Mouse (Mus musculus) brown adipose tissue, adult 24 weeks (tissue): ENCODE data around the gene Ero1l. TPM values are rescaled to one million over a fixed set of nuclear protein-coding genes. Genes with fewer than 3 reads are reported as not detected.

ENCODE experiments used
- H3K27ac ChIP-seq: fragments of 200-500 bp; replicated peaks from 2 replicates; pipeline ENCODE4 v1.5.1; 2012; ENCODE audit warnings: low read depth, mild to moderate bottlenecking, low read length
- H3K4me1 ChIP-seq: fragments of 200-500 bp; 2 replicates; pipeline ENCODE4 v1.6.1; 2012; ENCODE audit warnings: low read length, mixed read lengths; ENCODE audit not compliant: control insufficient read depth, insufficient read depth, insufficient read length
- H3K4me3 ChIP-seq: fragments of 200-500 bp; 2 replicates; pipeline ENCODE4 v1.5.1; 2012; ENCODE audit warnings: low read depth, mild to moderate bottlenecking, low read length, moderate library complexity; ENCODE audit not compliant: insufficient read depth
- polyA plus RNA-seq: library from polyadenylated mRNA; stranded (reverse); fragments of >200 nt; gene quantifications from 2 replicates; pipeline ENCODE4 v1.2.4, GENCODE M21; 2012; ENCODE audit not compliant: missing spikeins, insufficient read depth, insufficient read length

The Ero1l gene
- polyA plus RNA-seq, 1 experiment: 16.8 TPM

DNA sequence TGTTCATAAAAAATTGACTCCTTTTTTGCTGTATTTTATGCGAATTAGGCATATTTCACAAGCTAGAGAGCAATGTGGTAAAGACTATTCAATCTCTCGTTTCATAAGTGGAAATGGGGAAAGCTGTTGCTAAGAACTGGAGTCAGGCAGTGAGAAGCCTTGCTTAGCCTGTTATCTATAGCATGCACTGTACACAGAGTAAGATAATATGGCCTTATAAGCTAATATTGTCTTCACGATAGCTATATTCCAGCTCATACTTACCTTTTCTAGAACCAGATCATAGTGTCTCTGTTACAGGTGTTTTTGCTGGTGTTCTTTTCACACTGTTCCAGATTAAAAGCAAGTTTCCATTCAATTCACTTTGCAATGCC, 653 bp upstream of the Ero1l start:
- H3K27ac ChIP-seq: no peak overlapping the region
- H3K4me1 ChIP-seq: peaks cover 3% of the 10 kb centered on the region; the same call in 1 of the 2 replicates
- no peak overlapping the region for H3K4me3 ChIP-seq

DNA sequence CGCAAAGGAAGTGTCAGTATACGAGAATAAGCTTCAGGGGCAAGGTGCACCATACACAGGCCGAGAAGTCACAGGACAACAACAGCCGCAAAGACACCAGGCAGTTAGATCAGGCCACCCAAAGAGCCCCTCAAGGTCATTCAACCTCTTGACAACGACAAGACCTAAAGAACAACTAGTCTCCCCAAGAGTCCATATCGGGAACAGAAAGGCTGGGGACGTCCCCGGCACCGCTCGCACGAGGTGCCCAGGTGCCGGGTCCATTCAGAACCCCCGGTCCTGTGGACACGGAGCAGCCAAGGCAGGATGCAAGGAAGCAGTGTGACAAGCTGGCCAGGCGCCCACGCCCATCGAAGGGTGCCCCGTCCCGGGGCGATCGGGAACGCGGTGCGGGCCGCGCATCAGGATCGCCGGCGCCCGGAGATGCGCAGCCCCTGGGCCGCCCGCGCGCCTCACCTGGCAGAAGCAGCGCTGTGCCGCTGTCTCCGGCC, 605 bp downstream of the Ero1l start:
- Histone ChIP-seq H3K4me1 (peaks cover 3% of the 10 kb centered on the region; the same call in 1 of the 2 replicates), H3K4me3 (peak overlapping the region; percentile 91), H3K27ac (peak overlapping the region; percentile 26; the same call in 1 of the 2 replicates)

DNA sequence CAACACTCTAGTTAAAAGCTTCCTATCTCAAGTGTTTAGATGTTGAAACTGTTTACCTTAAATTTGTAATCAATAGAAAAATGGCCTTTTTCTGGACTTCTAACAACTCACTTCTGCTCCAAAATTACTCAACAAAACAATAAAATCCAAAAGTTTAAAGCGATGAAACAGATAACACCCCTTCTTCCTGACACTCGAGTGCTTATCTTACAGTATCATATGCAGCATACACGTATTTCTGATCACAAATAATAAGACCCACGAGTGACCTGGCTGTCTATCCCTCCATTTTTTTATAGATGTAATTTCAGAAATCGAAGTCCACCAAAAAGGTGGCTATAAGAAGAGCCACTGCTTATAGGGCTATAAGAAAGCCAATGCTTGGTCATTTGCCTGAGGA, 1.6 kb downstream of the Ero1l start:
- Histone ChIP-seq H3K27ac (no peak overlapping the region), H3K4me1 (peaks cover 3% of the 10 kb centered on the region; the same call in 1 of the 2 replicates), H3K4me3 (peak overlapping the region; percentile 23; the same call in 1 of the 2 replicates)

DNA sequence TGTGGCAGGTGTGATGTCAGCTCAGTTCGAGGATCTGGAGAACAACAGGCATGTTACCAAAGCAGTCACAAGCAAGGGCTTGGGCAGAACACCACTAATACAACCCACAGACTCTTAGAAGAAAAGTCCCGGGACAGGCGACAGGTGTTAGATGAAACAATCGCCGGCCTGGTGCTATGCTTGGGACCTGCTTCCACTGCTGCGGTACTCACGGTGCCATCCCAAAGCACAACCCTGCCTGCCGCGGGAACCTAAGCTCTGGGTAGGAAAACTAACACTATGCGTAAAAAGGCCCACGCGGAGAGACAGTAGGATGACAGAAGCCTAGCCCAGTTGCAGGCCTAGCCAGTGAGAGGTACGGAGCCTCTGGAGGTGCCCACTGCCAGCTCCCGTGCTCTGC, 8.5 kb downstream of the Ero1l start:
- H3K4me1 ChIP-seq: peaks cover 2% of the 10 kb centered on the region; the same call in 1 of the 2 replicates
- H3K4me3 ChIP-seq: no peak overlapping the region

DNA sequence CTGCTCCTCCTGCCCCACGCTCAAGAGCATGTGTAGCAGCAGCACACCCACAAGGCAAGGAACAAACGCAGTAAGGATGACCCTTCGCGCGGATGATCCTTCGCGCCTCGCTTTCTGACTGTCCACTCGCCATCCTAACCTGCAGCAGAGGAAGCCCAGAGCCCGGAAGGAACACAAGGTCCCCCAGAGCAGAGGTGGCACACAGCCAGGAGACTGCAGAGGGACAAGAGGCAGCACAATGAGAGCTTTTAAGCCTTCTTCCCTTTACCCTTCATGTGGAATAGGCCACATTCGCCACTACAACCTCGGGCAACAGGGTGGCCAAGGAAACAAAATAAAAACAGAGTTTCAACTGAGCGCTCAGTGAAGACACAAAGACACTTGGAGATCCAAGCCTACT, 8.9 kb downstream of the Ero1l start:
- peaks cover 2% of the 10 kb centered on the region; the same call in 1 of the 2 replicates for H3K4me1 ChIP-seq
- no peak overlapping the region for H3K27ac ChIP-seq
- H3K4me3 ChIP-seq: no peak overlapping the region

More for the DNA sequence above, 8.5 kb downstream of the Ero1l start:
- no peak overlapping the region for H3K27ac ChIP-seq

DNA sequence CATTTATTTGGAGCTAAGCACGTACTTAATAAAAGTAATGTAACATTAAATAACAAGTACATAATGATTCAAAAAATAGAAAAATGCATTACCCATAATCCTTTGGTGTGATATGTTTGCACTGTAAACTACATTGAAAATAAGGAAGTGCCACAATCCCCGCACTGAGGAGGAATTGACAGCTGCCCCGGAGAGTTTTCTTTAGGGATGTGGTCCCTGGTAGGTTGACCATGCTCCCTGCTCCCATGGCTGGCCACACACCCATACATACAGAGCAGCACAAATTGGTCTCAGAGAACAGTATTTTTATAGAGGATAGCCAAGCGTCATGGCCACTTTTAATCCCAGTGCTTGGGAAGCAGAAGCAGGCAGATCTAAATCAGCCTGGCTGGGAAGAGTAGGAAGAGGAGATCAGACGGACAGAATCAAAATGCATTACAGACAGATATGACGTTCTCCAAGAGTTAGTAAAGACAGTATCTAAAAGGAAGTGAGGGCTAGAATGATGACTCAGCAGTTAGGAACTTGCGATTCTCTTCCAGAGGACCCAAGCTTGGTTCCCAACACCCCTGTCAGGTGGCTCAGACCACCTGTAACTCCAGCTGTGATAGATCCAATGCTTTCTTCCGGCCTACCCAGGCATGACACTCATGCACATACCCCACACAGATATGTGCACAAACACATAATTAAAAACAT, 10.8 kb downstream of the Ero1l start:
- Histone ChIP-seq H3K4me3 (no peak overlapping the region), H3K4me1 (peaks cover 2% of the 10 kb centered on the region; the same call in 1 of the 2 replicates), H3K27ac (no peak overlapping the region)

DNA sequence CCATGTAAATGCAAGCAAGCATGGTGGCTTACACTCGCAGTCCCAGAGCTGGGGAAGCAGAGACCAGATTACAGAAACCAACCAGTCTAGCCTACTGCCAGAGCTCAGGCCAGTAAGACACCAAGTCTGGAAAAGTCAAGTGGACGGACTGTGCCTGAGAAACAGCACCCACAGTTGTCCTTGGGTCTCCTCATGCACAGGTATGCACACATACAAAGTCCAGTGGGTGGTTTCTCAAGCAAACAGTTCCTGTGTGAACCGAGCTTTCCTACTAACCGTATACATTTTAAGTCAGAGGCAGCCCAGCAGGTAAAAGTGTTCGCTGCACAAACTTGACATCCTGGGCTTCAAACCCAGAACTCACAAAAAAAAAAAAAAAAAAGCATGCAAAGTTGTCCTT, 12.7 kb downstream of the Ero1l start:
- no peak overlapping the region for H3K27ac ChIP-seq
- H3K4me1 ChIP-seq: peaks cover 2% of the 10 kb centered on the region; the same call in 1 of the 2 replicates
- H3K4me3 ChIP-seq: no peak overlapping the region

DNA sequence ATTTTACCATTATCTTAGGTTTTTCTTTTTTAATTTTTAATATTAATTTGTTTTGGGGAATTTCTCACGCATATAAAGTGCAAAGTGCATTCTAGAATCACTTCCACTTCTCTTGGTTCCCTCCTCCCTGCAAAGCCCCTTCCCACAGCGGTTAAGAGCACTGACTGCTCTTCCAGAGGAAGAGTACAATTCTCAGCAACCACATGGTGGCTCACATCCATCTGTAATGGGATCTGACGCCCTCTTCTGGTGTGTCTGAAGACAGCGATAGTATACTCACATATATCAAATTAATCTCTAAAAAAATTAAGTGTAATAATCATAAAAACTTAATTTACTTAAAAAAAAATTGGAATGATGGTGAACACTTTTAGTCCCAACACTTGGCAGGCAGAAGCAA, 14.2 kb downstream of the Ero1l start:
- H3K4me1 ChIP-seq: peaks cover under 1% of the 10 kb centered on the region; the same call in 1 of the 2 replicates
- no peak overlapping the region for H3K4me3 ChIP-seq
- H3K27ac ChIP-seq: no peak overlapping the region

DNA sequence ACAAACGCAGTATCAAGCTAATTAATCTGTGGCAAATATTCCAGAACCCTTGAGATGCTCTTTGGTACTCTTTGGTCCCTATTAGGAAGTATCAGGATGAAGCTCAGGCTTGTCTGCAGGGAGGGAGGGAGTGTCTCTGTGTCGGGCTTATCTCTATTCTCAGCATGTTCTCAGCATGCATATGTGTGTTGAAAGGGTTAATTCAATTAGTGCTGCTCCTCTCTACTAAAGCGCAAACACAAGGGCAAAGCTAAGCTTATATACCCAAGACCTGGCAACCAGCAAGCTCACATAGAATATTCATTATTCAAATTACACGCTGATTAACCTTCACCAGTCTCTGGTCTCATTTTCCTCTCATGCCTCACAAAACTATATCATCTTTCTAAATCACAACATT, 14.6 kb downstream of the Ero1l start:
- Histone ChIP-seq H3K27ac (no peak overlapping the region), H3K4me3 (no peak overlapping the region), H3K4me1 (no peaks in the 10 kb centered on the region)

DNA sequence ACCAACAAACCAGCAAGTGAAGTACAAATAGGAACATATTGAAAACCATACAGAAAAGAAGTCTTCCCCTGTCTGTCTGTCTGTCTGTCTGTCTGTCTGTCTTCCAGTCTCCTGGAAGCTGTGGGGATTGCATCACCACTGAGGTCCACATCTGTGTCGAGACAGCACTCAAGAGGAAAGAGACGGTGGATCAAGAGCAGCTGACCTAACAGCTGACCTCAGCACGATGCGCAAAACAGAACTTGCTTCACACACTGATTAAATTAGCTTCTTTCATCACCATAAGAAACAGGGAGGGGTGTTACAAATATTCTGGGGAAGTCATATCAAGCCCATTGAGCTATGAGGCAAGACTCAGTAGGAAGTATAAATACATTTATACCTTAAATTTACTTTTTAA, 27.0 kb downstream of the Ero1l start:
- Histone ChIP-seq H3K27ac (no peak overlapping the region), H3K4me3 (no peak overlapping the region), H3K4me1 (no peaks in the 10 kb centered on the region)

DNA sequence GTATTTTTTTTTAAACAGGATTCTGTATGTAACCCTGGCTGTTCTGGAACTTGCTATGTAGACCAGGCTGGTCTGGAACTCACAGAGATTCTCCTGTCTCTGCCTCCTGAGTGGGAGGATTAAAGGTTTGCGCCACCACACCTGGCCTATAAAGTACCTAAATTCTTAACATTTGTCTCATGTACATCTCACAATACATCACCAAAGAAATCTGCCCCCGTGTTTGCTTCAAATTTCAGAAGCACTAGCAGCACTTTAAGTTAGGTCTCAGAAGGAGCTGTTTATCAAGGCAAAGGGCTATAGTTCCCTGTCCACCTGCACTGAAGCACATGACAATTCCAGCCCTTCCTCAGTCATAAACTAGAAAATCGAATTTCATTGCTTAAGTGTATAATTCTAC, 36.5 kb downstream of the Ero1l start:
- H3K4me1 ChIP-seq: no peaks in the 10 kb centered on the region
- no peak overlapping the region for H3K4me3 ChIP-seq
- no peak overlapping the region for H3K27ac ChIP-seq

DNA sequence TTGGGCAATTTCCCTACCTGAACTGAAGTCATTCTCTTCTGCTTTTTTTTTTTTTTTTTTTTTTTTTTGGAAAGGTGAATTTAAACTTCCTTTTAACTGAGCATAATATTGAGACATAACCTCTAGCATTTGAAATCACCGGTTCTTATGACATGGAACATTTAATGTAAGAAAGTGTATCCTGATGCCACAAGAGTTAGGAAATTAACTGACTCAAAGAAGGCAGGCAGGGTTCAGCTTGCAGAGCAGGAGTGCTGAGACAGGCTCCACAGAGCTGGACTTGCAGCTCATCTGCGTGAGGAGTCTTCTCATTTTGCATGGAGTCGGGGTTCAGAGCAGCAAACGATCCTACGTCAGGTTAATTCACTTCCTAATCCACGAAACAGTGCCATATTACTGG, 42.8 kb downstream of the Ero1l start:
- Histone ChIP-seq H3K4me3 (no peak overlapping the region), H3K4me1 (no peaks in the 10 kb centered on the region), H3K27ac (no peak overlapping the region)

DNA sequence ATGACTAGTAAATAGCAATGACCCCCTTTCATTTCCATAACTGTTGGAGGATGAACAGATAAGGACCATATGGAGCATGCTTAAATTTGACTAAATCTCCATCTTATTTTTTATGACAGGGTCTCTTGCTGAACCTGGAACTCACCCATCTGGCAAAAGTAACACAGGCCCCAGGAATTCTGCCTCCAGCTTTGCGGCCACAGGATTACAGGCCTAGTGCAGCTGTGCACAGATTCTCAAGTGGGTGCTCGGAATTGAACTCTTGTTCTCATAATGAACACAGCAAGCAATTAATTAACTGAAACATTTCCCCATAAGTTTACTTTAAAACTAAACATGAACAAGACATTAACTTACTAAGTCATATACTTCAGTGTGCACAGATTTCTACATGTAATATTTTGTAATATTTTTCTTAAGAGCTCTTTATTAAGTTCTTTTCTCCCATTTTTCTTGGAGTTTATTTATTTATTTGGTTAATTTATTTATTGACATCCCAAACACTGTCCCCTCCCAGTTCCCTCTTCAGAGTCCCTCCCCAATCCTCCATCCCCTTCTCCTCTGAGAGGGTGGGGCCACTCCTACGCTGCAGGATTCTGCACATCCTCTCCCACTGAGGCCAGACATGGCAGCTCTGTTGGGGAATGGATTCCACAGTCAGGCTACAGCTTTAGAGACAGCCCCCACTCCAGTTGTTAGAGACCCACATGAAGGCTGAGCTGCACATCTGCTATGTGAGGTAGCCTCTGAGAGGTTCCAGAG, 54.6 kb downstream of the Ero1l start:
- no peak overlapping the region for H3K27ac ChIP-seq
- no peak overlapping the region for H3K4me3 ChIP-seq
- no peaks in the 10 kb centered on the region for H3K4me1 ChIP-seq

DNA sequence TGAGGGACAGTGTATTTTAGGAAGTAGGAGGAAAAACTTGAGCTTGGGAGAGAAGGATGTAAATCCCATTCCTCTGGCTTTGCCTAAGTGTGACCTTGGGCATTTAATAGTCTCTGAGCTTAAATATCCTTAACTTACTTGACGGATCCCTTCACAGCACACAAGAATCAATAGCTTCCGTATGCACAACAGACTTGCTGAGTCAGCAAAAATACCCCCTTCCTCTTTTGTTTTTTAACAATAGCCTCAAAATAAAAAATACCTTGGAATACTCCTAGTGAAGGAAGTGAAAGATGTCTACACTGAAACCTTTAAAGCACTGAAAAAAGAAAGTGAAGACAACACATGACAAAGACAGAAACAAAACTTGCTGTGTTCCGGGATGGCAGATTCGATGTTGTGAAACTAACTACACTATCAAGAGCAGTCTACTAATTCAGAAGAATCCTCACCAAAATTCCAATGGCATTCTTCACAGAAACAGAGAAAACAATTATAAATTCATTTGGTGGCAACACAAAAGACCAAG, 67.0 kb downstream of the Ero1l start:
- H3K27ac ChIP-seq: no peak overlapping the region
- no peak overlapping the region for H3K4me3 ChIP-seq
- H3K4me1 ChIP-seq: no peaks in the 10 kb centered on the region

DNA sequence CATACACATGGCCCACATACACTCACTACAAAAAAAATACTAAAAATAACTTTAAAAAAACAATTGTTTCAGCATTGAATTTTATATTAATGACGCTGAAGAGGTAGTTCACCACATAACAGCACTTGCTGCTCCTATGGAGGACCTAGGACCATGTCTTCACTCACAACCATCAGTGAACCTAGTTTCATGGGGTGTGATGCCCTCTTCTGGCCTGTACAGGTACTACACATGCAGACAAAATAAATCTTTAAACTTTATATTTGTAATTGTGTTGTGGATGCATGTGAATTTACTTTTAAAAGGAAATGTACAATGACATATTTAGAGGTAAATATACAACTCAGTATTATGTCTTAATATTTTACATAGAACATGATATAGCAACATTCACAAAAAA, 77.0 kb downstream of the Ero1l start:
- Histone ChIP-seq H3K4me1 (no peaks in the 10 kb centered on the region), H3K4me3 (no peak overlapping the region), H3K27ac (no peak overlapping the region)
